Mouse (Mus musculus) G1E (cell line): ENCODE results near the gene Reln.

Experiments used
- CTCF ChIP-seq: IDR thresholded peaks from 2 replicates; pipeline ENCODE4 v1.5.1; 2012; ENCODE audit warnings: low read depth, low read length, inconsistent platforms, mixed read lengths
- GATA1 ChIP-seq: IDR thresholded peaks from 2 replicates; pipeline ENCODE4 v1.6.1; 2012; ENCODE audit warnings: borderline replicate concordance, low read length, inconsistent platforms, mixed read lengths
- GATA2 ChIP-seq: IDR thresholded peaks from 2 replicates; pipeline ENCODE4 v1.6.1; 2012; ENCODE audit warnings: low read depth, low read length, inconsistent platforms, borderline replicate concordance

GRCm38 (mm10) chr5:22255346-22255745, 89.2 kb downstream of the Reln start:
- TF ChIP-seq CTCF (no peak), GATA1 (no peak), GATA2 (no peak)
